Mouse (Mus musculus): ENCODE results near the gene Lrrc8a. TPM values are rescaled to one million over a fixed set of nuclear protein-coding genes. Genes with fewer than 3 reads are reported as not detected.
A peak's percentile ranks its signal among the peaks of the same experiment; 100 is the strongest.

The Lrrc8a gene
- polyA plus RNA-seq, 1 experiment from 2014 or later: 39.1 TPM

GRCm38 (mm10) chr2:30256616-30257350, 19.3 kb downstream of the Lrrc8a start:
- Histone ChIP-seq H3K36me3 (peaks cover 51% of the 10 kb centered on the region), H3K27ac (no peak overlapping the region), H3K27me3 (no peaks in the 10 kb centered on the region), H3K4me3 (no peak overlapping the region), H3K4me1 (no peaks in the 10 kb centered on the region), H3K9me3 (no peaks in the 10 kb centered on the region), H3K9ac (no peak overlapping the region), H3K4me2 (no peak overlapping the region)
- no peak for ATAC-seq (ENCODE audit: borderline replicate concordance, extremely low read depth, low FRiP score, low TSS enrichment)
- 94% methylated on average over 30 of the region's 30 CpGs for WGBS

DNA sequence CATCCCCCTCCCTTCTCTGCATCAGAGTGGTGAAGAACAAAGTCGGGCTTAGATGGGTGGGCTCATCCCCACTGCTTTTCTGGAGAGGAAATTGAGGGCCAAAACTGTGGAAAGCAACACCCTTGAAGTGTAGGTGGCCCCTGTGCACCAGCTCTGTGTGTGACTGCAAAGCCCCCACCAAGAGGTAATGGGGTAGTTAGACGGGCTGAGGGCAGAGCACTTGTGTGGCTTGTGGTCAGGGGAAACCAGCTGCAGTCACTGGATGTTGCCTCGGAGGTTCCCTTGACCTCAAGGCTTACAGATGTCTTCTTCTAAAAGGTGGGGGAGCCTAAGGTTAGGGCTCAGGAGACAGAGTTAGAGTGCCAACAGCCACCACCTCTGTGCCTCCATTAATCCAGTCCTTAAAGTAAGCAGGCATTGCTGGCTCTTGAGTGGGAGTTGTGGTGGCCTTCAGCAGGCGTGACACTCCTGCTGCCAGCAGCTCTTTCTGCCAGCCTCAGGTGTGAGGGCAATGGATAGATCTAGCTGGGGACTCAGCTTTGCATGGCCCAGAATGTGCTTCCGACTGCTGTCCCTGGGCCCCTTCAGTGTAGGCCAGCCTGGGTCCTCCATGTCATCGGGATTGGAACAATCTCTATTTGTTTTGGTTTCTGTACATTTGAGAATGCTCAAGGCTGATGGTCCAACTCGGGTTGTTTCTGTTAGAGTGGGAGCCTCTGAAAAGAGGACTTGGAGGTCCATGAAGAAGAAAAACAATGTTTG, 20.4 kb downstream of the Lrrc8a start:
- WGBS: 73% methylated on average over 7 of the region's 7 CpGs
- H3K4me3 ChIP-seq: no peak overlapping the region
- no peak for ATAC-seq (ENCODE audit: borderline replicate concordance, extremely low read depth, low FRiP score, low TSS enrichment)
- H3K9ac ChIP-seq: no peak overlapping the region
- no peaks in the 10 kb centered on the region for H3K27me3 ChIP-seq
- 0 out of 2 replicates have a peak overlapping the region, but pooled peaks have one; percentile 11 for H3K27ac ChIP-seq
- no peak overlapping the region for H3K4me2 ChIP-seq
- H3K9me3 ChIP-seq: no peaks in the 10 kb centered on the region
- H3K36me3 ChIP-seq: peaks cover 57% of the 10 kb centered on the region
- H3K4me1 ChIP-seq: peaks cover 2% of the 10 kb centered on the region; the same call in 1 of the 2 replicates

GRCm38 (mm10) chr2:30258600-30258999, 21.1 kb downstream of the Lrrc8a start:
- peak; percentile 27; the same call in 1 of the 2 replicates for ATAC-seq (ENCODE audit: borderline replicate concordance, extremely low read depth, low FRiP score, low TSS enrichment)
- Histone ChIP-seq H3K27me3 (no peaks in the 10 kb centered on the region), H3K27ac (no peak overlapping the region), H3K36me3 (peaks cover 59% of the 10 kb centered on the region), H3K9ac (no peak overlapping the region), H3K9me3 (no peaks in the 10 kb centered on the region), H3K4me1 (peaks cover 8% of the 10 kb centered on the region), H3K4me2 (no peak overlapping the region), H3K4me3 (no peak overlapping the region)
- 64% methylated on average over 4 of the region's 4 CpGs for WGBS

GRCm38 (mm10) chr2:30259131-30260064, 21.9 kb downstream of the Lrrc8a start:
- Histone ChIP-seq H3K27me3 (no peaks in the 10 kb centered on the region), H3K4me1 (peaks cover 10% of the 10 kb centered on the region), H3K4me2 (no peak overlapping the region), H3K36me3 (peaks cover 65% of the 10 kb centered on the region), H3K9ac (no peak overlapping the region), H3K4me3 (no peak overlapping the region), H3K27ac (no peak overlapping the region), H3K9me3 (no peaks in the 10 kb centered on the region)
- WGBS: 83% methylated on average over 15 of the region's 15 CpGs
- no peak for ATAC-seq (ENCODE audit: borderline replicate concordance, extremely low read depth, low FRiP score, low TSS enrichment)

- Histone ChIP-seq H3K4me1 (peaks cover 28% of the 10 kb centered on the region), H3K9me3 (no peaks in the 10 kb centered on the region), H3K9ac (no peak overlapping the region), H3K4me2 (no peak overlapping the region), H3K36me3 (peaks cover 54% of the 10 kb centered on the region), H3K27me3 (no peaks in the 10 kb centered on the region), H3K27ac (no peak overlapping the region), H3K4me3 (no peak overlapping the region)
- 82% methylated on average over 4 of the region's 4 CpGs for WGBS
- ATAC-seq (ENCODE audit: borderline replicate concordance, extremely low read depth, low FRiP score, low TSS enrichment): no peak
Observed at GRCm38 (mm10) chr2:30261064-30261736, 23.7 kb downstream of the Lrrc8a start.

DNA sequence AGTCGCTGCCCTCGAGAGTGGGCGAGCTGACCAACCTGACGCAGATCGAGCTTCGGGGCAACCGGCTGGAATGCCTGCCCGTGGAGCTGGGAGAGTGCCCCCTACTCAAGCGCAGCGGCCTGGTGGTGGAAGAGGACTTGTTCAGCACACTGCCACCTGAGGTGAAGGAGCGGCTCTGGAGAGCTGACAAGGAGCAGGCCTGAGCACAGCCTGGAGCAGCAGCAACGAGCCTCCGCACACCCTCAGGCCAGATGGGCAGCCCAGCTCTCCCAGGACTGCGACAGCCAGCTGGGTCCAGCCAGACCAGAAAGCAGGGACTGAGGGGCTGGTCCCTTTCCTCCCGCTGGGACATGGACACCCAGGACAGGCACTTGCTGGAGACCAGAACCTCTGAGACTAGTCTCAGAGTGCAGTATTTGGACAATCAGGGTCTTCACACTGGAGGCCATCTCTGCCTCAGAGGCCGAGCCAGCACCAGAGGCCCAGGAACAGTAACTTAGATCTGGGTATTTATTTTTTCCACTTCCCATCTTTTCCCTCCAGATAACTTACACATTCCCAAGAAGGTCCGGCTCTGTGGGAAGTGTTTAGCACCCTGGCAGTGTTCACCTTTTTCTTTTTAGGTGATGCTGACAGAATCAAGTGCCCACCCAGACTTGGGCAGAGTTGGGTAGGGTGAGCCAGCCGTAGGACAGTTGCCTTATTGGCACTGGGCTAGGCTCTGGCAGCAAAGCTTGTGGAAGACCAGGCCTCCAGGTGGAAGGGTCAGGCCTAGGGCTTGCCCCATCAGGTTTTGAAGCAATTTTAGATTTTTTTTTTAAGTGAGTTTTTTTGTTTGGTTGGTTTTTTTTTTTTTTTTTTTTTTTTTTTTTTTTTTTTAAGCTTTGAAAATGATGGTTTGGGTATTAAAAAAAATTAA, 24.7 kb downstream of the Lrrc8a start:
- ATAC-seq (ENCODE audit: borderline replicate concordance, extremely low read depth, low FRiP score, low TSS enrichment): no peak
- H3K9ac ChIP-seq: no peak overlapping the region
- no peak overlapping the region for H3K27ac ChIP-seq
- H3K27me3 ChIP-seq: no peaks in the 10 kb centered on the region
- H3K9me3 ChIP-seq: no peaks in the 10 kb centered on the region
- WGBS: 89% methylated on average over 18 of the region's 18 CpGs
- no peak overlapping the region for H3K4me3 ChIP-seq
- H3K4me2 ChIP-seq: no peak overlapping the region
- peaks cover 44% of the 10 kb centered on the region for H3K36me3 ChIP-seq
- H3K4me1 ChIP-seq: peaks cover 37% of the 10 kb centered on the region

GRCm38 (mm10) chr2:30262840-30263441, 25.4 kb downstream of the Lrrc8a start:
- peaks cover 37% of the 10 kb centered on the region for H3K4me1 ChIP-seq
- H3K27ac ChIP-seq: no peak overlapping the region
- H3K4me3 ChIP-seq: no peak overlapping the region
- no peaks in the 10 kb centered on the region for H3K27me3 ChIP-seq
- no peak overlapping the region for H3K4me2 ChIP-seq
- no peak for ATAC-seq (ENCODE audit: borderline replicate concordance, extremely low read depth, low FRiP score, low TSS enrichment)
- H3K36me3 ChIP-seq: peaks cover 36% of the 10 kb centered on the region
- no peak overlapping the region for H3K9ac ChIP-seq
- no peaks in the 10 kb centered on the region for H3K9me3 ChIP-seq
- 33% methylated on average over 4 of the region's 4 CpGs for WGBS

DNA sequence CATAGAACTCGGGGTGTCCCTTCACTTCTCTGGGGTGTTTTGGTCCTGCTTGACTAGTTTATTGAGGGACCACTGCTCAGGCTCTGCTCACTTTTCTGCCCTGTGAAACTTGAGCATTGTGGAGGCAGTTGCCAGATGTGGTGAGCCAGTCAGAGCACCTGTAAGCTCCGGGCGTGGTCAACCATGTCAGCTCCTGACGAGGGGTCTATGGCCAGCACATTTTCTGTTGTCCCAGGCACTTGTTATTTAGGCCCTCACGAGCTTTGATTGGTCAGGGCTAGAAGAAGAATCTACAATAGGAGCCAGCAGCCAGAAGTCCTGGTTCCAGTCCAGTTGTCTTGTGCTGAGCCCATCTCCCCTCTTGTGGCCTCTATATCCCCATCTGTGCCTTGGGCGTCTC, 26.3 kb downstream of the Lrrc8a start:
- Histone ChIP-seq H3K9ac (no peak overlapping the region), H3K36me3 (peaks cover 33% of the 10 kb centered on the region), H3K4me2 (no peak overlapping the region), H3K9me3 (no peaks in the 10 kb centered on the region), H3K27me3 (no peaks in the 10 kb centered on the region), H3K4me3 (no peak overlapping the region), H3K4me1 (peaks cover 37% of the 10 kb centered on the region), H3K27ac (no peak overlapping the region)
- no peak for ATAC-seq (ENCODE audit: borderline replicate concordance, extremely low read depth, low FRiP score, low TSS enrichment)
- 81% methylated on average over 6 of the region's 6 CpGs for WGBS

GRCm38 (mm10) chr2:30264671-30265519, 27.4 kb downstream of the Lrrc8a start:
- Histone ChIP-seq H3K27ac (peak overlapping the region; percentile 87), H3K4me2 (no peak overlapping the region), H3K9me3 (no peaks in the 10 kb centered on the region), H3K4me1 (peaks cover 41% of the 10 kb centered on the region), H3K27me3 (no peaks in the 10 kb centered on the region), H3K4me3 (no peak overlapping the region), H3K36me3 (peaks cover 30% of the 10 kb centered on the region), H3K9ac (no peak overlapping the region)
- WGBS: 51% methylated on average over 7 of the region's 7 CpGs
- ATAC-seq (ENCODE audit: borderline replicate concordance, extremely low read depth, low FRiP score, low TSS enrichment): no peak
